Mouse (Mus musculus): ENCODE data around the gene Ndufa7.

Gene Ndufa7

GRCm38 (mm10) chr17:33824084-33824996 lies at the start of gene Ndufa7, which contains the start of gene Rps28:
TSS of gene Ndufa7 (plus strand) at chr17:33824572.
TSS of gene Rps28 (minus strand) at chr17:33824562.
- peak; percentile 98 for DNase-seq (ENCODE audit: low spot score)

DNA sequence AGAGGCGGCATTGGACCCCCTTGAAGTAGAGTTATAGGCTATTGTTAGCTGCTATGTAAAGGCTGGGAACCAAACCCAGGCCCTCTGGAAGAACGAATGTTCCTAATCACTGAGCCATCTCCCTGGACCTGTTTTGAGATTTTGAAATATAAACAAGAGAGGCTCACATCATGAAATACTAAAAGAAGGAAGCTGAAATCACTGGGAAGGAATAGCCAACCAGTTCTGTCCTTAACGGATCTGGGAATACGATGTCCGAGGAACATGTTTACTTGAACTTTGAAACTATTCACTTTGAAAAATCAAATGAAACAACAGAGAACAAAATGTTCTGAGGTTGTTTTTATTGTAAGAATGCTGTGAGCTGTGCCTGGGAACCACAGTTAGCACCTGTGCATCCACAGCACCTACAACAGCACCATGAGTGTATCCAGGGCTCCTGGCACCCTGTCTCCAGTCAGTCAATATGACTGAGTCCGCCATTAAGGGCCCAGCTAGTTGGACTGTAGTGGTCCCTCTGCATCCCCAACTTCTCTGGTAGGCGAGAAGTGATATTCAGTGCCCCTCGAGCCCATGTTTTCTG lies 49.7 kb upstream of the Ndufa7 start:
- DNase-seq (ENCODE audit: low spot score) = no peak

GRCm38 (mm10) chr17:33775287-33775686 lies 49.1 kb upstream of the Ndufa7 start:
- DNase-seq (ENCODE audit: low spot score) = no peak

- DNase-seq (ENCODE audit: low spot score) = no peak
Observed at GRCm38 (mm10) chr17:33779271-33779966, 45.0 kb upstream of the Ndufa7 start.

DNA sequence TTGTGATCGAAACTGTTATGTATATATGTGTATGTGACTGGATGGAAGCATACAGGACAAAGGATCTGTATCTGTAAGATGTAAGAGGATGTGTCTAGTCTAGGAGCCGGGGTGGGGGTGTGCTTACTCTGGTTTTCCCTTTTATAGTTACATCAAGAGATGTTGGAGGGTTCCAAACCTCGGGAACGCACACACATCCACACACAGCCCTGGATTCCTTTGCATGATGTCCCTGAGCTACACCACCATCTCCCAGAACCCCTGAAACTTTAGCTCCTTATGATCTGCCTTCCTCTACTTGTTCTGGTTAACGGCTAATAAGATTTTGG lies 44.4 kb upstream of the Ndufa7 start:
- no peak for DNase-seq (ENCODE audit: low spot score)

DNA sequence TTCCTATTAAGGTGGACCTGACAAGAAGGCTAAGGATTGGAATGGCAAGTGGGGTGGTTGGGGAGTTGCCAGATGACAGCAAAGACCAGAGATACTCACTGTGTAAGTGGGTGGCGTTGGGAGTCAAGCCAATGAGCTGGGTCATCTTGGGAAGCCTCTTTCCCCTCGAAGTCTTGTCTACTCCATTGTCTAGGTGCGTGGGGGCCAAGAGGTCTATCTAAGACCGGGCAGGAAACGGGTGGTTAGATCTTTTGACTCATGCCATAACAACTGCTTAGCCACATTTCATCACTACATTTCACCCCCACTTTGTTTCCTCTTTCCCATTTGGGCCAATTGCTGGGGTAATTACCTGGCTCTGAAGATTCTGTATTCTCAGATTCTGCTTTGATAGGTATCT lies 43.9 kb upstream of the Ndufa7 start:
- DNase-seq (ENCODE audit: low spot score) = no peak

DNA sequence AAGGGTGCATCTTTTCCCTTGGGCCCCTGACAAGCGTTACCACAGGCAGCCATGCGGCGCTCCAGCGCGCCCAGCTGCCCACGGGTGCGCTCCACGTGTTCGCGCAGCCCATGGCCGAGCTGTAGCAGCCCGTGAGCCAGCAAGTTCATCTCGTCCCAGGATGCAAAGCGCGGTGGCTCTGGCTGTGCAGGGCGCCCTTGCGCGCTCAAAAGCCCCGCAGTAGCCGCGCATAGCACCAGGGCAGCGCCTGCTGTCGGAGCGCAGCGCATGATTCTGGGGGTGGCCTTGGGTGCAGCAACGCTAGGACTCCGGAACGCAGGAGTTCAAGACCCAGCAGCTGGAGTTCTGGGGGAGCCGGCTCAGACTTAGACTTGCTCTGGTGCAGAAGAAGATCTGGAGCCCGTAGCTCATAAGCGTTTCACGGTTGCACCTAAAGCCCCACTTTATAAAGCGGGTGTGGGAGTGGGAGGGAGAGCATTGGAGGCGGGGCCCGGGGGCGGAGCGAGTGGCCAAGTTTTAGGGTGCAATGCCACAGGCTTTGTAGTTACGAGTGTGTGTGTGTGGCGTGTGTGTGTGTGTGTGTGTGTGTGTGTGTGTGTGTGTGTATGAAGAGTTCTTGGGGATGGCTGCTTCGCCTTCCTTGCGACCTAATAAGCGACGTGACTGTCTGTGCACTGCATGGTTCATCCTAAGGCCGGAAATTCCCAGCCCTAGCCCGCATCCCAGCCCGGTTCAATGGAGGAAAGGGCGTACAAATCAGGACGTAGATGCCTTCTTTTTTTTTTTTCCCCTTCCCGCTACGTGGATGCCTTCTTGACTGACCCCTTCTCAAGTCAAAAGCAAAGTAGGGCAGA lies 43.0 kb upstream of the Ndufa7 start, which contains the start of gene Angptl4:
Gene Angptl4, minus strand, starts transcription at position 707 of the 854 bp plus-strand sequence.
- DNase-seq (ENCODE audit: low spot score) = peak; percentile 34

DNA sequence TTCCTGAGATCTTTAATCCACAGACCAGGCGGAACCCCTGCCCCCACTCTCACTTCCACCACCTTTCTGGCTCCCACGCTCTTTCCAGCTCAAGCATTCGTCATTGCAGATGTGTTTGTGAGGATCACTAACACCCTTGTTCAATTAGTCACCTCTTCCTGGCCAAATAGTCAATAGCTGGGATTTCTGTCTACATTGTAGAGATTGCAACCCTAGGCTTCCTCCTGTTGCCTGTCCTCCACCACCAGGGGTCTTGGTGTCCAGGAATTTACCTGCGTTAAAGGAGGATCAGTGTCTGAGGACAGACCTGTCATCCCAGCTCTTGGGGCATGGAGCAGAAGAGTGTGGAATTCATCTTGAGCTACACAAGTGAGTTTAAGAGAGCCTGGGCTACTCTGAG lies 42.3 kb upstream of the Ndufa7 start:
- DNase-seq (ENCODE audit: low spot score) = no peak

- DNase-seq (ENCODE audit: low spot score) = no peak
Observed at GRCm38 (mm10) chr17:33783408-33783807, 41.0 kb upstream of the Ndufa7 start.

DNA sequence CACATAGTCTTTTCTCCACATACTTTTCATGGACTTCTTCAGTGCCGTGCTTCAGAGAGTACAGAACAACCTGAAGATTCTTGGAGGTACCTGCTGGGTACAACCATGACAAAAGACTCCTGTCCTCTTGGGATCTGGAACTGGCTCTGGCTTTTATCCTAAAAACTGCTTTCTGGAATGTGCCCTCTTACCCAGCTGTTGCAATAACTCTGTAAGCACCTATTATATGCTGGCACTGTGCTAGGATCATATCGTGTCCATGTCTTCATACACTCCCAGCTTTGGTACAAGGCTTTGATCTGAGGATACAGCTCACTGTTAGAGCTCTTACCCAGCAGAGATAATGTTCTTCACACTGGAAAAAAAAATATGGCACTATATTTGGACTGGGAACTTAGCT lies 39.4 kb upstream of the Ndufa7 start:
- DNase-seq (ENCODE audit: low spot score) = no peak

GRCm38 (mm10) chr17:33786375-33786774 lies 38.0 kb upstream of the Ndufa7 start:
- no peak for DNase-seq (ENCODE audit: low spot score)

DNA sequence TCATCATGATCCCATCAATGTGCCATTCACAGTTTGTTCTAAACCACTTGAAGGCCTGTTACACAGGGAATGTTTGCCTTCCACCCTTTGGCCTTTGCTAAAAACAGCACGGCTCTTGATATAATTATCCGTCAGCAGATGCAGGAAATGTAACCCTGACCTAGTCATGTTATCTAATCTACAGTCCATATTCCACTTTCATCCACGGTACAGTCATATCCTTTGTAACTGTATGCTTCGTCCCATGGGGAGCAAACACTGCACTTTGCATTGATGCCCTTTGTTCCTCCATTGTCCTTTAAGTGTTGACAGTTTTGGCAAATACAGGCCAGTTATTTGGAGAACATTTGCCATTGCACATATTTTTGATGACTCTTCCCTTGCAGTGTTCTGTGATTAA lies 35.6 kb upstream of the Ndufa7 start:
- DNase-seq (ENCODE audit: low spot score) = no peak

GRCm38 (mm10) chr17:33798306-33798705 lies 26.1 kb upstream of the Ndufa7 start:
- DNase-seq (ENCODE audit: low spot score) = no peak

DNA sequence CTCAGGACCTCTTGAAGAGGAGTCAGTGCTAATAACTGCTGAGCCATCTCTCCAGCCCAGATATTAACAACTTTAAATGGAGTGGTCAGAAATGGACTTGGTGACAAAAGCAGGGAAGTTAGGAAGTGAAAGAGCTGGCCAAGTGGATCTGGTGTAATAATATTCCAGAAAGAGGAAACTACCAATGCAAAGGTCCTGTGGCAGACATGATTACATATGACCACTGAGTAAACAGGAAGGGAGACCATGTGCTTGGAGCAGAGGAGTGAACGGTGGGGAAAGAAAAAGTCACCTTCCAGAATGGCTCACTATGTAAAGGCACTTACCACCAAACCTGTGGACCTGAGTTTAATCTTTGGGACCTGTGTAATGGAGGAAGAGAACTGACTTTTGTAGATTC lies 25.1 kb upstream of the Ndufa7 start:
- no peak for DNase-seq (ENCODE audit: low spot score)

- DNase-seq (ENCODE audit: low spot score) = no peak
Observed at GRCm38 (mm10) chr17:33802221-33802620, 22.2 kb upstream of the Ndufa7 start.

DNA sequence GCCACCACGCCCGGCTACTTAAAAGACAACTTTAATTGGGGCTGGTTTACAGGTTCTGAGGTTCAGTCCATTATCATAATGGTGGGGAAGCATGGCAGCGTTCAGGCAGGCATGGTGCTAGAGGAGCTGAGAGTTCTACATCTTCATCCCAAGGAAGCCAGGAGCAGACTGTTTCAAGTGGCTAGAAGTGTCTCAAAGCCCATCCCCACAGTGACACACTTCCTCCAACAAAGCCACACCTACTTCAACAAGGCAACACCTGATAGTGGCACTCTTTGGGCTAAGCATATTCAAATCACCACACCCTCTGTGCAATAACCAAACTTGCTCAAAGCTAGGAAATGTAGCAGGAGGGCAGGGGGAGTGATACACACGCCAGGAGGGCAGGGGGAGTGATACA lies 20.2 kb upstream of the Ndufa7 start:
- no peak for DNase-seq (ENCODE audit: low spot score)

- DNase-seq (ENCODE audit: low spot score) = no peak
Observed at GRCm38 (mm10) chr17:33804745-33805144, 19.6 kb upstream of the Ndufa7 start.

DNA sequence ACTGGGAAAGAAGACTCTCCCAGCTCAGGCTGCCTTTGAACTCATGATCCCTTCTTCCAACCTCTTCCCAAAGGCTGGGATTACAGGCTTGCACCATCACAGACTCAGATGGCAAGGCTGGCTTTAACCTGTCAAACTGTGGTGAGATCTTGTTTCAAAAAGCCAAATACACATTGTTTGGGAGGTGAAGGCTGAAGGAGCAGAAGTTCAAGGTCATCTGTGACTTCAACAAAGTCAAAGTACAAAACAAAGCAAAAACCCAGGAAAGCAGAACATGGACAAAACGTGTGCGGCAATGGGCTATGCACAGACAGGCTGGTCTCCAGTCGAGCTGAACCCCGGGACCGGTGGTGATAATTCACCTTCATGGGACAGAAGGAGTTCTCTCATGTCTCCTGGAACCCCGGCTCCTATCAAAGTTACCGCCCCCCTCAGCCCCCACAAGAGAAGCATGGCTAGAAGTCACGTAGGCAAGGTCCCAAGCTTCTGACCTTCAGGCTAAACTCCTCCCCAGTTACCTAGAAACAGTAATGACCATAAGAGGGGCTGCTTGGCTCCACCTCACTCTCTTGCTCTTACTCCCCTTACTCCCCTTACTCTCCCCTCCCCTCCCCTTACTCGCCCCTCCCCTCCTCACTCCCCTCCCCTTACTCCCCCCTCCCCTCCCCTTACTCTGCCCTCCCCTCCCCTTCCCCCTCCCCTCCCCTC lies 17.0 kb upstream of the Ndufa7 start:
- no peak for DNase-seq (ENCODE audit: low spot score)

DNA sequence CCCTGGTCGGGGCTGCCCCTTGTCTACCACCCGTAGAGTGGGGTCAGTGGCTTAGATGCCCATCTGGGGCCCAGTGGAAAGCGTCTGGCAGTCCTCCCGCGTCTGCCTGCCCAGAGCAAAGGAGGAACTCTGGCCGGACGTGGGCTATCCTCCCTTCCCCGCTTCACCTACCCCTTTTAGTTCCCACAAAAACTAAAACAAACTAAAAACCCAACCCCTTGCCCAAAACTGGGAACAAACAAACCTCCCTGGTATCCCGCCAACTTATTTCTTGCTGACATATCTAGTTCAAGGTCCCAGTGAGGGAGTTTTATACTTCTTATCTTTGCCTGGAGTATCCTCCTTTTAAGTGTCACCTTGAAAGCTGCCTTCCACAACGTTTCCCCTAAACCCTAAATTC lies 16.2 kb upstream of the Ndufa7 start:
- DNase-seq (ENCODE audit: low spot score) = no peak

DNA sequence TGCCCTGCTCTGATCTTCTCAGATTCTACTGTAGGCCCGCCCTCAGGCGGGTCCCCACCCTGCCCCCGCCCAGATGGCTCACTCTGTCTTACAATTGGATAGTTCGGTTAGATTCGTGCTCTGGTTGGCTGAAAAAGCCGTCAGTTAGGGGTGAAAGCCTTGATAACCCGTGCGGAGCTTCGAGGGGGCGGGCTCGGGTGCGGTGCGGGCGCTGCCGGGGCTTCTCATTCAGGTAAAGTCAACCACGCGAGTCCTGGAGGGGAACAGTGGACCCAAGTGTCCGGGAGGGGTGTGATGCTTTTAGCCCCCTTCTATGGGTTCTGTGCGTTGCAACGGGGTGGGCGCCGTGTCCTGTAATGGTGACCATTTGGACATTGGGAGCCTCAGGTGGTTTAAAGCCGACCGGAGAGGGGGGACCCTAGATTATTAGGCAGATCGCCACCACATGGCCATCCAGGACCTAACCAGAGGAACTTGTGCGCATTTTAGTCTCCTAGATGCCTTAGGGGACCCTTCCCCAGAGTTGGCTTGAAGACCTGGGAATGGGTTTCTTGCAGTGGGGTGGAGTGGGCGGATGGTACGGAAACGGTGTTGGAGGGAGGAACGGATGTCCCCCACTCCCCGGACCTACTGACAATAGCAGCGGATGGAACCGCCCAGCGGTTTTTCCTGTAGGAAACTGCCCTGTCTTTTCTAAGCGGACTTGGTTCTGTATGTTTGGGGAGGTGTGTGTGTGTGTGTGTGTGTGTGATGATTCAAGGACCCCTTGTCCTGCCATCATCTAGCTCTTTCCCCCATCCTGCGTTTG lies 13.8 kb upstream of the Ndufa7 start, which contains the start of gene Kank3:
Gene Kank3, plus strand, starts transcription at position 186 of the 808 bp plus-strand sequence.
- DNase-seq (ENCODE audit: low spot score) = peak; percentile 68
